Mouse (Mus musculus) brain, embryonic 14.5 days (tissue): ENCODE data around the gene Dppa5a.

ENCODE experiments used
- CTCF ChIP-seq: fragments of 200-500 bp; IDR thresholded peaks from 2 replicates; pipeline ENCODE4 v1.5.1; 2012; ENCODE audit warnings: inconsistent platforms, mild to moderate bottlenecking, moderate library complexity, borderline replicate concordance; ENCODE audit not compliant: insufficient read depth, insufficient read length; ENCODE audit errors: extremely low read depth
- POLR2A ChIP-seq: fragments of 200-500 bp; IDR thresholded peaks from 2 replicates; pipeline ENCODE4 v1.6.1; 2012; ENCODE audit warnings: mild to moderate bottlenecking, inconsistent platforms, borderline replicate concordance; ENCODE audit not compliant: poor library complexity, insufficient read depth, insufficient read length, severe bottlenecking; ENCODE audit errors: extremely low read depth

GRCm38 (mm10) chr9:78365850-78366544 lies 2.0 kb downstream of the Dppa5a start:
- TF ChIP-seq POLR2A (no peak), CTCF (no peak)
